ENCODE assay signal across 20 mouse cellular contexts in genomic region chr4:25645580-25645979, GRCm38 (mm10).
"Had no signal": no experiment of that assay in that cellular context is flagged by ENCODE, and none has a peak within 500 bp of the region (broad histone marks: within the 10 kb centered on the region; RNA-seq: fewer than 3 reads in every experiment).

No protein-coding gene starts in this region.

- H3K4me3 ChIP-seq: kidney, embryonic 15.5 days; limb, embryonic 15.5 days; lung, embryonic 15.5 days; megakaryocyte, embryonic 14.5 days; midbrain, embryonic 10.5 days; midbrain, embryonic 13.5 days; neural tube, embryonic 13.5 days had no signal

- H3K36me3 ChIP-seq: kidney, embryonic 15.5 days; limb, embryonic 15.5 days; lung, embryonic 15.5 days; midbrain, embryonic 10.5 days; midbrain, embryonic 13.5 days; neural tube, embryonic 13.5 days had no signal

- H3K9ac ChIP-seq: kidney, embryonic 15.5 days; limb, embryonic 15.5 days; liver, embryonic 14.5 days; liver, postnatal 0 days; lung, embryonic 15.5 days; midbrain, embryonic 13.5 days; neural tube, embryonic 13.5 days had no signal

- H3K9me3 ChIP-seq: kidney, embryonic 15.5 days; limb, embryonic 15.5 days; lung, embryonic 15.5 days; megakaryocyte, embryonic 14.5 days; midbrain, embryonic 10.5 days; midbrain, embryonic 13.5 days; neural tube, embryonic 13.5 days had no signal

- DNase-seq: kidney, adult 8-10 months; kidney, postnatal 10 days; kidney, postnatal 36 days; liver, postnatal 0 days; lung, postnatal 10 days; lung, postnatal 36 days; retina, postnatal 1 day; thymus, postnatal 25 days had no signal

- H3K4me2 ChIP-seq: kidney, embryonic 15.5 days; limb, embryonic 15.5 days; liver, embryonic 11.5 days; lung, embryonic 15.5 days; midbrain, embryonic 13.5 days; neural tube, embryonic 13.5 days had no signal

- H3K27me3 ChIP-seq: kidney, embryonic 15.5 days; limb, embryonic 15.5 days; lung, embryonic 15.5 days; megakaryocyte, embryonic 14.5 days; midbrain, embryonic 13.5 days; neural tube, embryonic 13.5 days had no signal

- ATAC-seq: inflammation-experienced regulatory T-cells, adult 6 months; intestine, embryonic 16.5 days; liver, postnatal 0 days; midbrain, embryonic 13.5 days had no signal

- H3K4me1 ChIP-seq: kidney, embryonic 15.5 days; limb, embryonic 15.5 days; lung, embryonic 15.5 days; megakaryocyte, embryonic 14.5 days; midbrain, embryonic 10.5 days; midbrain, embryonic 13.5 days; neural tube, embryonic 13.5 days had no signal

- H3K27ac ChIP-seq: kidney, embryonic 15.5 days; limb, embryonic 15.5 days; liver, embryonic 14.5 days; lung, embryonic 15.5 days; midbrain, embryonic 10.5 days; midbrain, embryonic 13.5 days; neural tube, embryonic 13.5 days; stomach, postnatal 0 days had no signal
